Mouse (Mus musculus): ENCODE measurements around the gene Ero1lb. TPM values are rescaled to one million over a fixed set of nuclear protein-coding genes. Genes with fewer than 3 reads are reported as not detected.
"Not testable (repeated sequence)": the region's sequence is repeated elsewhere in the genome, so short reads cannot be mapped to it uniquely, and the experiment has no call there.

Gene Ero1lb
- polyA plus RNA-seq, 1 experiment from 2014 or later: 11.9 TPM

GRCm38 (mm10) chr13:12646676-12647075, 81.0 kb downstream of the Ero1lb start:
- not testable (repeated sequence) for H3K36me3 ChIP-seq (replicated peaks); H3K9ac ChIP-seq; H3K4me2 ChIP-seq; ATAC-seq (ENCODE audit: low FRiP score); H3K27me3 ChIP-seq; H3K4me1 ChIP-seq; H3K4me3 ChIP-seq (replicated peaks); H3K9me3 ChIP-seq; H3K27ac ChIP-seq
- whole genome bisulfite sequencing: 75% methylated on average over 5 of the region's 5 CpGs

- Histone ChIP-seq H3K9ac (peak overlapping the region; percentile 60), H3K27ac (peak overlapping the region; percentile 76; the same call in 1 of the 2 replicates), H3K4me2 (peak overlapping the region; percentile 49), H3K4me3 (replicated peaks) (peak overlapping the region; percentile 45)
- H3K9me3 ChIP-seq; H3K4me1 ChIP-seq; H3K36me3 ChIP-seq (replicated peaks); H3K27me3 ChIP-seq: not testable (repeated sequence)
- WGBS: 1% methylated on average over 42 of the region's 79 CpGs
- ATAC-seq (ENCODE audit: low FRiP score): peak; percentile 94
These were observed 84.6 kb downstream of the Ero1lb start for GRCm38 (mm10) chr13:12650020-12650876.

GRCm38 (mm10) chr13:12650877-12651176, 85.2 kb downstream of the Ero1lb start:
- H3K27ac ChIP-seq; H3K4me1 ChIP-seq; H3K36me3 ChIP-seq (replicated peaks); H3K9me3 ChIP-seq; H3K27me3 ChIP-seq: not testable (repeated sequence)
- ATAC-seq (ENCODE audit: low FRiP score): peak; percentile 80
- Histone ChIP-seq H3K4me3 (replicated peaks) (peak overlapping the region; percentile 45), H3K9ac (peak overlapping the region; percentile 42), H3K4me2 (peak overlapping the region; percentile 49)
- WGBS: under 1% methylated on average over 13 of the region's 13 CpGs

Other genes with a start within 250 kb of the Ero1lb start
- gene Actn2, start 225.1 kb upstream of the Ero1lb start, polyA plus RNA-seq (2016; fragmentation: Nextera tagmentation; extraction: Ambion mirVana): 0.79 and 1.6 TPM in 2 replicates
- gene Heatr1, start 170.8 kb upstream of the Ero1lb start, polyA plus RNA-seq (2016; fragmentation: Nextera tagmentation; extraction: Ambion mirVana): 33.7 and 34.0 TPM in 2 replicates
- gene Lgals8, start 100.9 kb upstream of the Ero1lb start, polyA plus RNA-seq (2016; fragmentation: Nextera tagmentation; extraction: Ambion mirVana): 10.8 and 11.3 TPM in 2 replicates
- gene Edaradd, start 45.4 kb upstream of the Ero1lb start, polyA plus RNA-seq (2016; fragmentation: Nextera tagmentation; extraction: Ambion mirVana): 1.1 and 1.3 TPM in 2 replicates
- not detected in 2 replicates for gene Prl2c3, start 234.2 kb downstream of the Ero1lb start, polyA plus RNA-seq (2016; fragmentation: Nextera tagmentation; extraction: Ambion mirVana)